Mouse (Mus musculus) v-Abl transformed pro-B cells (cell line): Measurements from ENCODE around the gene Tll1.

Source experiments
- in situ Hi-C, 2 experiments: fragments of 400-800 bp; cut with MboI; formaldehyde crosslinking; loops; one replicate each; pipeline ENCODE4 v1.15.1; 2025; ENCODE audit not compliant: unreplicated experiment in 2 of 2

The Tll1 gene

DNA sequence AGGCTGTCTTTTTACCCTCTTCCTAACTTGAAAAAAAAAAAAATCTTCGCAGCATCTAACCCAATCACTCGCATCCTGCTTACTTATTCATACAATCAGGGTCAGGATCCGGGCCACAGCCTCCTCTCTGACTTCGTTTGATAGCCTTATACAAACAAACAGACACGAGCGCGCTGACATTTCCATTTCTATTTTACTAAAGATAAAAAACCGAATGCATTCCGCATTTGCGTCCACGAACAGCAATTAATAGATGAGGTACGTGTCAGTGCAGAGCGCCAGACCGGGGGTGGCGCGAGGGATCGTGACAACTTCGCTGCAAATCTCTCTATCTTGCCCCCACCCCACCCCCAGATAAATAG, at the start of gene Tll1:
Tll1 (minus strand) TSS at position 248 of the 362 bp plus-strand sequence.
- in situ Hi-C loops: no loop called here

- in situ Hi-C loops: no loop called here
Measured at GRCm38 (mm10) chr8:64238645-64239044, 32.6 kb upstream of the Tll1 start.

- in situ Hi-C loops: no loop called here
Measured at GRCm38 (mm10) chr8:64221600-64221999, 15.5 kb upstream of the Tll1 start.

DNA sequence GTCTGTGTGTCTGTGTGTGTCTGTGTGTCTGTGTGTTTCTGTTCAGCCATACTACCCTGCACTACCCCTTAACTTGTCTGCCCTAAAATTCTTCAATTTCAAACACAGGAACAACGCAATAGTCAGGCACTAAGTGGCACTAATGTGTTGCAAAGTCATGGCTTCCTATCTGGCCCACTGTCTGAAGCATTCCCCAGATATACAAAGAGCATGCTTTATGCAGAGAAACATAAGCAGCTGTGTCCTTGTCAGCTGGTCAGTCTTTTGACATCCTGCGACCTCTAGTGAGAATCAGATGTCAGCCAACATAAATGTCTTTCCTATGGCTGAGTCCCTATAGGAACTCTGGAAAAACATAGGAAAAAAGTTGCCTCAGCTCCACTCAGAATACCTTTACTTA, 11.6 kb upstream of the Tll1 start:
- in situ Hi-C loops: no loop called here

GRCm38 (mm10) chr8:64216252-64216651, 10.2 kb upstream of the Tll1 start:
- in situ Hi-C loops: no loop called here

GRCm38 (mm10) chr8:64215374-64215773, 9.3 kb upstream of the Tll1 start:
- in situ Hi-C loops: no loop called here

DNA sequence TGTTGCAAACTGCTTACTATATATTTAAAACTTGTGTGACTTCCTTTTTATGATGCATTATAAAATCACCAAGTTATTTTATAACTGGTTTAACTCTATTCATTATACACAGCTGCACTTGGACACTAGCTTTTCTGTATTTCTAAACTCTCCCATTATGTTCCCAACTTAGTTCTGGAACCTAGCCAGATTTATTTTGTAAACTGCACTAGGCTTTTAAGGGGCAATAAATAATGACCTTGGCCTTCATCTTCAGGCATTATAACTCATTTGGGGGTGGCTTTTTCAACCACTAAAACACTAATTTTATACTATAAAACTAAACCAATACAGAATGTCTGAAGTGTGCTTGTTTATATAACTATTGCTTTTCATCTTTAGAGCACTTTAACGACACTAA, 8.8 kb upstream of the Tll1 start:
- in situ Hi-C loops: no loop called here

DNA sequence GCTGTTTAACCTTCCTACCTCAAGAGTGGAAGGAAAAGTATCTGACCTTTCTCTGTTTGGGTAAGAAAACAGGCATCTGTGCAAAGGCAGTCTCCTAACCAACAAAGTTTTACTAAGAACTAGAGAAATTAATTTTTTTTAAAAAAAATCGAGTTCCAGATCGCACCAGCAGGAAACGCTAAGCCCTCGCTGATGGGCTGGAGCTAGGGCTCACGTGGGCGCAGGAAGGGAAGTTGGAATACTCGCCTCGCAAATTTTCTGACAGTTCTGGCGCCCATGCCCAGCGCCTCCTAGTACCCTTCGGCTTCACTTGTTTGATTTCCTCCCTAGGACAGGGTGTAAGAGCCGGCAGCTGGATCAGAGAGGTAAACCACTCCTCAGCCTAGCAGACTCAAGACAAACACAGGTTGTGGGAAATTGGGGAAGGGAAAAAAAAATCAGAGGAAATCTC, 365 bp upstream of the Tll1 start:
- in situ Hi-C loops: no loop called here

DNA sequence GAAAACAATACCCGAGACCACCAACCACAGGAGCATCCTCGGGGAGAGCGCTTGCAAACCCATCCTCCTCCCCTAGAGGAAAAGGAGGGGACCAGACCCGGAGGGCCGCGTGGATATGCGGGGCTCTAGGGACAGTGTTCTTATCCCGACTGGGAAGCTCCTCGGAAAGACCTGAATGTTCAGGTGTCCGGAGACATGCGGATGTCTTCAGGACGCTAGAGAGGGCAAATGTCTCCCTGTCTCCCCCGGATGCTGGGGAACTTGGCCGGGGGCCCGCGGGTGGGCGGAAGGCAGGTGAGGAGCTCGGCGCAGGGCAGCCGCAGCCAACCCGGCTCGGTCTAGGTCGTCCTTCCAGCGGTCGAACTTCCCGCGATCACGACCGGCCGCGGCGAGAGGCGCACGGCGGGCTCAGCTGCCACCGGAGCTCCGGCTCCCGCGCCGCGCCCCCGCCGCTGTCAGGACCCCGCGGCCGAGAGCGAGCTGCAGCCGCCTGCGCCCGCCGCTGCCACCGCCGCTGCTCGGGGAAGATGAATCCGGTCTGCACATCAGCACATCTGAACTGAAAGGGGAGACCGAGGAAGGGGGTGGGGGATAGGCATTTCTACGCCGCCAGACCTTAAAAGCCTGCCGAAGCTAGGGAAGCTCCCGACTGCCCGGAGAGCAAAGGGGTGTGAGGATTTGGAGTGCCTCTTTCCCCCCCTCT, 599 bp downstream of the Tll1 start:
- in situ Hi-C loops: no loop called here

GRCm38 (mm10) chr8:64204801-64205311, 1.2 kb downstream of the Tll1 start:
- in situ Hi-C loops: no loop called here

- in situ Hi-C loops: no loop called here
Measured at GRCm38 (mm10) chr8:64204167-64204566, 1.9 kb downstream of the Tll1 start.

- in situ Hi-C loops: no loop called here
Measured at GRCm38 (mm10) chr8:64198326-64198725, 7.7 kb downstream of the Tll1 start.

DNA sequence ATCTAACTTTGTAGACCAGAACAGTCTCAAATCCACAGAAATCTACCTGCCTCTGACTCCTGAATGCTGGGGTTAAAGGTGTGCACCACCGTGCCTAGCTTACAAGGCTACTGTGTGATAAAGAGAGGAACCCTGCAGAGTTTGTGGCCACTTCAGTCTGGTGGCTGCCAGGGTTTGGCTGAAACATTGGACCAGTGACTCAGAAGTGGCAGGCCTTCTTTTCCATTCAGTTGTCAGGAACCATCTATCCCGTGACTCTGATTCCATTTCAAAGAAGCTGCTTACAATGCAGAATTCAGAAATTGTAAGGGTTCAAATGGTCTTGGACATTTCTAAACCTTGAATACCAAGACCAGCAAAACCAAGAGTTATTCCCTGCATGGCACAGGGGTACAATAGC, 12.7 kb downstream of the Tll1 start:
- in situ Hi-C loops: no loop called here

DNA sequence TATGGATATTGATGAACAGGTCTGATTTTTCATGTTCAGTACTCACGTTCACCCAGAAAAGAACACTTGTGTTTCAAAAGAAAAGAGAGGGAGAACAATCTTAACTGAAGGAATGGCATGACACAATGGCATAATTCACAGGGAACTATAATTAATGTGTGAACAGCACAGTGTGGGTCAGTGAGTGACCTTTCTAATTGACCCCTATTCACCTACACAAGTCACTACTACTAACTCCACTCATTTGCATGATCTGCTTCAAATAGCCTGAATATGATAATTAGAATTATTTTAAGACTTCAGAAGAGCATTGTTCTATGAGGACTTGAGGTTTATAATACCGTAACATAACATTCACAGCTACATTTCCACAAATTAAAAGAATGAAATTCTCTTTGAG, 18.2 kb downstream of the Tll1 start:
- in situ Hi-C loops: no loop called here

DNA sequence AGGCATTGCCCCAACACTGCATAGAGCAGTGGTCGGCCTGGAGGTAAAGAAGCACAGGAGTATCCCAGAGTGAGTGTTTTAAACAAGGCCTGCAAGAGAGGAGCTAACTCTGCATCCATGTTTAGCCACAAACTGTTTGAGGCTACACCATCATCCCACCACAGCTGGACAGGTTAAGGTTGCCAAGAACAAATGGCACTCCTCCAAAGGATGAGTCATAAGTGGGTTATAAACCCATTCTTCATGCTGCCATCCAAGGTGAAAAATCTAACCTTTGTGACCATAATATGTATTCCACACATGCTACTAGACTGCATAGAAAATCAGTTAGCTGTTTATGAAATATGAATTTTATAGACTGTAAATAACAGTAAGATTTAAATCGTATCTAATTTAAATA, 29.1 kb downstream of the Tll1 start:
- in situ Hi-C loops: no loop called here

DNA sequence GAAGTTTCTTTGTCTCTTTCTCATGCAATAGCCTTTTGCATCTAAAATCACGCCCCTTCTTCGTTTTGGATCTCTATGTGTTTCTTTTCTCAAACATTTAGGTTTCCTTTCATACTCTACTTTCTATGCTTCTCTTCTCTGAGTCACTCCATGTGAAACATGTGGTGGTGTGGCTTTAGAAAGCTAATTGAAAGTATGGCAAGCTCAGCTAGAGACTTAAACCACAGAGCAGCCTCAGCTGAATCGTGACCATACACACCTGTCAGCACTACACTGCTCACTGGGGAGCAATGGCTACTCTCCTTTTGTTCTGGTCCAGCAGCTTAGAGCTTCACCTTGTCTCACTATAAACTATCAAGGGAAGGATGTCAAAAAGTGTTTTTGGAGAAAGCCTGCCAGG, 31.2 kb downstream of the Tll1 start:
- in situ Hi-C loops: no loop called here

GRCm38 (mm10) chr8:64173759-64174158, 32.3 kb downstream of the Tll1 start:
- in situ Hi-C loops: no loop called here

DNA sequence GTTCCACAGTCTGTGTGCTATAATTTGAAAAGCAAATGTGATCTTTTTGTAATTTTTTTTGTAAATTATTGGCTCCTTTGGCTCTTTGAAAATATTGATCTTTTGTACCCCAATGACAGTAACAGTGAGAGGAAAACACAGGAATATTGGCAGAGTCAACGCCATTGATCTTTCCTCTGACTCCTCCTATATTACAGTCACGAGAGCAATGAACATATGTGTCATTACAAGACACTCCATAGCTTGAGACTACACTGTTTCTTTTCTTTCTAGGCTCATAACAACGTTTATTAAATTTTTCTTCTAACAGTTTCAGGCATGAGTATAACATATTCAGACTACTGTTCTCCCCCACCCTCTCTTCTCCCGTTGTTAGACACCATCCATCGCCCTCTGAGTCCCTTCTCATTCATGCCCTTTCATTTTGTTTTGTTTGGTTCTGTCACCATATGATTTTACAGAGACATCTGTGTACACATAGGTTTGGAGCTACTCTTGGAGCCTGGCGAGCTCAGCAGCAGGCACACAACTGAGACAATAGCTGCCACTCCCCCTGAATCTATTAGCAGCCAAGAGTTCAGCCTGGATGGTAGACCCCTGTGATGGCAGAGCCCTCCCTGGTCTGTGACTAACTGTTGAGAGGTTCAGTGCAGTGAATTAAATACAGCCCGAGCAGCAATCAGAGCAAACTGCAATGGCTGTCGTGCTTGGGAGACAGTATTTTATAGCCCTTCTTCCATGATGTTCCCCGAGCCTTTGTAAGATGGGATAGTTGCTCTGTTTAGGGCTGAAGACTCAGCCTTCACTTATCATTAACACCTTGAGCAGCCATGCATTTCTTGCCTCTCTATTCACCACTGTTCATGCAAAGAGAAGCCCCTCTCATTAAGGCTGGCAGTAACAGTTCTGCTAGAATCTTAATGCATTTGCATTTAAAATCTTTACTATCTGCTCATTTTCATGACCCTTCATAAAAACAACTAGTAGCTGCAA, 52.9 kb downstream of the Tll1 start:
- in situ Hi-C loops: no loop called here

GRCm38 (mm10) chr8:64152216-64152804, 53.8 kb downstream of the Tll1 start:
- in situ Hi-C loops: no loop called here

DNA sequence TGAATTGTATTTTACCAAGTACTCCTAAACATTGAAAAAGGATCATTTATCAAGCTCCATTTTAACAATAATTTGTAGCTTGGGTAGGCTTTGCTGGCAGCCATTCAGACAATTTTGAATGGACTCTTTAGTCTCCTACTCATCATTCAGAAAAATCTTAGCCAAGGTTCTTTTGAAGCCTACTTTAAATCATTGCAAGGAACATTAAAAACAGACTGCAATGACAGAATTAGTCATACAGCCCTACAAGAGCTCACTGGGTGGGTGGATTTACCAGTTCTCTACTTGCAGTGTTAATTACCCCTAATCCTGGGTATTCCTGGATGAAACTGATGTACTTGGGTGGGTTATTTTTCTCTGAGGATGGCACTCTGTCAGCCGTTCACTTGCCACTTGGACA, 69.5 kb downstream of the Tll1 start:
- in situ Hi-C loops: no loop called here

GRCm38 (mm10) chr8:64107190-64107589, 98.9 kb downstream of the Tll1 start:
- in situ Hi-C loops: no loop called here
